Mouse (Mus musculus) kidney, embryonic 16.5 days (tissue): ENCODE results near the gene Nisch. TPM values are rescaled to one million over a fixed set of nuclear protein-coding genes. Genes with fewer than 3 reads are reported as not detected.

Source experiments
- ATAC-seq: fragments of 200-750 bp; cut with Nextera tagmentation; 2 replicates; pipeline ENCODE4 v1.8.0; 2017; ENCODE audit warnings: moderate TSS enrichment; ENCODE audit not compliant: low FRiP score, low TSS enrichment
- H3K27ac ChIP-seq: fragments of 300-500 bp; sonication (generic); 2 replicates; pipeline ENCODE4 v1.5.1; 2014; ENCODE audit warnings: low read length
- H3K27me3 ChIP-seq: fragments of 300-500 bp; sonication (generic); 2 replicates; pipeline ENCODE4 v1.6.1; 2014; ENCODE audit warnings: low read length, control low read depth, mixed read lengths; ENCODE audit not compliant: insufficient read depth
- H3K36me3 ChIP-seq: fragments of 300-500 bp; sonication (generic); 2 replicates; pipeline ENCODE4 v1.6.1; 2014; ENCODE audit warnings: low read length, control low read depth, mixed read lengths; ENCODE audit not compliant: insufficient read depth
- H3K4me1 ChIP-seq: fragments of 300-500 bp; sonication (generic); 2 replicates; pipeline ENCODE4 v1.6.1; 2014; ENCODE audit warnings: low read length, control low read depth, mixed read lengths; ENCODE audit not compliant: insufficient read depth
- H3K4me2 ChIP-seq: fragments of 300-500 bp; sonication (generic); replicated peaks from 2 replicates; pipeline ENCODE4 v1.6.1; 2014; ENCODE audit warnings: low read depth, low read length
- H3K4me3 ChIP-seq: fragments of 300-500 bp; sonication (generic); 2 replicates; pipeline ENCODE4 v1.5.1; 2014; ENCODE audit warnings: mild to moderate bottlenecking, low read length
- H3K9ac ChIP-seq: fragments of 300-500 bp; sonication (generic); replicated peaks from 2 replicates; pipeline ENCODE4 v1.6.1; 2014; ENCODE audit warnings: low read length
- H3K9me3 ChIP-seq: fragments of 300-500 bp; sonication (generic); 2 replicates; pipeline ENCODE4 v1.6.1; 2016; ENCODE audit warnings: low read length, control low read depth
- WGBS: fragments of 180-500 bp; shearing (Covaris S2); extraction: QIAGEN DNeasy Blood & Tissue Kit; methylation state at CpG from one replicate; pipeline ENCODE4 v1.1.7; 2014; 5-methylcytosine and 5-hydroxymethylcytosine counted together
- polyA plus RNA-seq: library from polyadenylated mRNA; unstranded; fragments of >200 nt; fragmentation: Nextera tagmentation; extraction: Ambion mirVana; gene quantifications from 2 replicates; pipeline ENCODE4 v1.2.1, GENCODE M21; 2015

Nisch gene
- polyA plus RNA-seq, 1 experiment from 2014 or later: 421 TPM

DNA sequence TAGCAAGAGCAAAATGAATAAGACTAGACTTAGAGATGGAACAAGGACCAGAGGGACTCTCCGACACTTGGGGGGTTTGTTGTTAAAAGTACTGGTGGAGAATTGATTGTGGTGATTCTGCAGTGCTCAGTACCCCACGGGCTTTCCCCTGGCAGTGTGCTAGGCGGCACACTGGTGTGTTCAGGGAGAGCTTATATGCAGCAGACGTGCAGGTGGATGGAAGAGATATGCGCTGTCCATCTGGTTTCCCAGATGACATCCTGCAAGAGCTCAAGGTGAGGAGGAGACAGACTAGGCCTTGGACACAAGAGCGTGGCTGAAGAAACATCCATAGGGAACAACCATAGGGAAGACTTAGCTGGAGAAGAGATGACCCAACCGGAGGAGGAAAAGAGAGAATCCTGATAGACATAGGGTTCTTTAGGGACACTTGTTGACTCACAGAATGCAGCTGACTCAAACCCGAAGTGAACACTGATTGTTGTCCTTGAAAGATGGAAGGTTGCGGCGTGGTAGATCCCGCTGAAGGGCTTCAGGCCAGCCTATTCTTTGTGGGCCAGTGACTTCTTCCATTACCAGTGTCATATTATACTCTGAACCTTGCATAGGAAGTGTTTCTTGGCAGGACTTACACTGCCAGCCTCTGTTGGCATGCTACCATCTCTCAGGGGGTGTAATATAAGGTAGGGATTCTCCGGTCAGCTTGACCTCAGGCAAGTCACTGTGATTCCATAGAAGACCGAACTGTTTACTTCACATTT, 9.5 kb downstream of the Nisch start:
- Histone ChIP-seq H3K4me2 (peak overlapping the region; percentile 87), H3K27me3 (no peaks in the 10 kb centered on the region), H3K4me1 (peaks cover 17% of the 10 kb centered on the region), H3K9me3 (no peaks in the 10 kb centered on the region), H3K4me3 (peak overlapping the region; percentile 65), H3K9ac (peak overlapping the region; percentile 82), H3K27ac (peak overlapping the region; percentile 56), H3K36me3 (peaks cover 21% of the 10 kb centered on the region)
- WGBS: 80% methylated on average over 13 of the region's 13 CpGs
- ATAC-seq: peak; percentile 16

DNA sequence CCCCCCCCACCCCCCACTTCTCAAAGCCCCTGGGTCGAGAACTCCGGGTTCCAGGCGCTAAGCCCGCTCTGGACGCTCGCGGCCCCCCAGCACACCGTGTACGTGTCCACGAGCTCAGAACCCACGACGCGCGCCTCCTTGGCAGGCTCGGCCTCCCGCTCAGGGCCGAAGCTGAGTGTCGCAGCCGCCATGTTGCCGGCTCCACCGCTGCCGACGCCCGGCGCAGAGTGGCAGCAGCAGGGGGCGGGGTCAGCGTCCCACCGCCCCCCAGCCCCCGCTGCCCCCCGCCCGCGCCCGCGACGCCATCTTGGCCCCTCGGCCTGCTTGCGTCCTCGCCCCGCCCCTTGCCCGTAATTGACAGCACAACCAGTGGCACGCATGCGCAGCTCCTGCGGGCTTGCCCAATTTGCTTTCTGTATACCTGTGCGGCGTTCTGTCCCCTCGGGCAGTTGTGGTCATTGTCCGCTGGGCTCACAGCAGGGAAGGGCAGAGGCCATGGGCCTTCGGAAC, 10.2 kb downstream of the Nisch start:
- Histone ChIP-seq H3K4me3 (peak overlapping the region; percentile 65), H3K36me3 (peaks cover 29% of the 10 kb centered on the region), H3K27me3 (no peaks in the 10 kb centered on the region), H3K4me2 (peak overlapping the region; percentile 94), H3K9me3 (no peaks in the 10 kb centered on the region), H3K4me1 (peaks cover 17% of the 10 kb centered on the region), H3K27ac (peak overlapping the region; percentile 91), H3K9ac (peak overlapping the region; percentile 82)
- 0% methylated on average over 36 of the region's 48 CpGs for WGBS
- peak; percentile 72 for ATAC-seq

DNA sequence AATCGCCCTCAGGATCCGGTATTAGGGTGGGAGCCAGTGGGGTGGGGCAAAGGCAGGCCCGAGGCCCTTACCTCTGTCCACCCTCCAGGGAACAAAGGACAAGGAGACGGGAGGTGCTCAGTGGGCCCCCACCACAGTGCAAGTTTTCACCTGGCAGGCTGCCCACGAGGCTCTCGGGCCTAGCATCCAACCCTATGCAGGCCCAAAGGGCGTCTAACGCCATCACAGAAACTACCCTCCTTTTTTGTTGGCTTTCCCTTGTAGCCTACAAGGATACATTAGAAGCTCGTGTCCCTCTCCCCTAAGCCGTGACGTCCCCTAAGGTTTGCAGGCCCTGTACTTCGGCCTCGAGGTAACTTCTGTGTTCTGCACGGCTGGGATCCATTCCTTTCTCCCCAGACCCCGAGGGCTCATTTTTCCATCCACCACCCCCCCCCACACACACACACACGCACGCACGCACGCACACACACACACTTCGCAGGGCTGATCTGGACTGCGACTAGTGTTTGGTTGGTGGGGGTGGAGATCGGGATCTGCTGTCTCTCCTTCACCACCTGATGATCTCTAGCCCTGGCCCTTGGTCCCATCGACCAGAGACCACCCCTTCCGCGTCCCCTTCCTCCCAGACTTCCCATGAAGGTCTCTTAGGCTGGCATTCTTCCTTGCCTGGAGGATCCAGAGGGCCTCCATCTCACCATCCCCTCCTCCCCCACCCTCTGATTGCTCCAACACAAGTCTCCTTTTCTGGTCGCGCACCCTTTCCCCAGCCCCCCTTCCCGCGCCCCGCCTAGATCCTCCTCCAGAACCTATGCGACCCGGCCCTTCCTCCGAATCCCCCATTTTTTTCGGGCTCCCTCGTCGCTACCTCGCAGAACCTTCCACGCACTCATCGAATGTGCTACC, 10.9 kb downstream of the Nisch start:
- Histone ChIP-seq H3K27me3 (no peaks in the 10 kb centered on the region), H3K4me1 (peaks cover 17% of the 10 kb centered on the region), H3K4me2 (peak overlapping the region; percentile 94), H3K36me3 (peaks cover 33% of the 10 kb centered on the region), H3K9ac (peak overlapping the region; percentile 82), H3K9me3 (no peaks in the 10 kb centered on the region), H3K27ac (peak overlapping the region; percentile 91), H3K4me3 (peak overlapping the region; percentile 65)
- ATAC-seq: peak; percentile 73
- under 1% methylated on average over 39 of the region's 39 CpGs for WGBS

DNA sequence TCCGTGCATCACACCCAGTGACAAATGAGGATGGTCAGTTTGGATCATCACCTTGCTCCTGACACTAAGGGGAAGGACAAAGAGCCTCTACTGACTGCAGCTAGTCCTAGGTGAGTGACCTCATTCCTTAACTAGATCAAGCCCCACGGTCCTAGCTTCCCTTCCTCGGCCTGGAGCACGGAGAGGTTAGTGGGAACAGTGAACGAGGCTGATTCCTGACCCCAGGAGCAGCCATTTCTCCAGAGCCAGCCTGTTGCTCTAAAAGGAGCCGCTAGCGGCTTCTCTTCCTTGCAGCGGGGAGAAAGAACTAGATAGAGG, 11.5 kb downstream of the Nisch start:
- H3K9me3 ChIP-seq: no peaks in the 10 kb centered on the region
- H3K27me3 ChIP-seq: no peaks in the 10 kb centered on the region
- peak; percentile 12; the same call in 1 of the 2 replicates for ATAC-seq
- peak overlapping the region; percentile 82 for H3K9ac ChIP-seq
- 8% methylated on average over 8 of the region's 8 CpGs for WGBS
- peaks cover 38% of the 10 kb centered on the region for H3K36me3 ChIP-seq
- H3K27ac ChIP-seq: peak overlapping the region; percentile 91
- H3K4me2 ChIP-seq: peak overlapping the region; percentile 94
- H3K4me1 ChIP-seq: peaks cover 17% of the 10 kb centered on the region
- peak overlapping the region; percentile 65 for H3K4me3 ChIP-seq

DNA sequence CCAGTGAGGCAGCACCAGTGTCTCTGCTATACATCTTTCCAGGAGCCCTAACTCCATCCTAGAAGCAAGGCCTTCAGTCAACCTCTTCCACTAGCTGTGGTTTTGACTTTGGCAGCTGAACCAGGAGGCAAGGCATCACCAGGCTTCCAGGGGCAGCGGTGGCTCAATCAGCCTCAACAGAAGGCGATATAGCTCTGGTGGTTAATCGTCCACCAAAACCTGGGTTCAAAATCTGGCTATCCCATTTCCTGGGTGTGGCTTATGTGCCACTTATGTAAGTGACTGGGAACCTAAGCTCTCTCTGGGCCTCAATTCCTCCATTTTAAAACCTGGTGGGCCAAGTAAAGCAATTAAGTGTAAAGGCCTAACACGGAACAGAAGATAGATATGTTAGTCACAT, 11.9 kb downstream of the Nisch start:
- Histone ChIP-seq H3K4me2 (peak overlapping the region; percentile 94), H3K36me3 (peaks cover 38% of the 10 kb centered on the region), H3K27ac (peak overlapping the region; percentile 91), H3K9me3 (no peaks in the 10 kb centered on the region), H3K9ac (peak overlapping the region; percentile 82), H3K4me1 (peaks cover 17% of the 10 kb centered on the region), H3K27me3 (no peaks in the 10 kb centered on the region), H3K4me3 (peak overlapping the region; percentile 65)
- no peak for ATAC-seq
- WGBS: 45% methylated on average over 4 of the region's 4 CpGs

DNA sequence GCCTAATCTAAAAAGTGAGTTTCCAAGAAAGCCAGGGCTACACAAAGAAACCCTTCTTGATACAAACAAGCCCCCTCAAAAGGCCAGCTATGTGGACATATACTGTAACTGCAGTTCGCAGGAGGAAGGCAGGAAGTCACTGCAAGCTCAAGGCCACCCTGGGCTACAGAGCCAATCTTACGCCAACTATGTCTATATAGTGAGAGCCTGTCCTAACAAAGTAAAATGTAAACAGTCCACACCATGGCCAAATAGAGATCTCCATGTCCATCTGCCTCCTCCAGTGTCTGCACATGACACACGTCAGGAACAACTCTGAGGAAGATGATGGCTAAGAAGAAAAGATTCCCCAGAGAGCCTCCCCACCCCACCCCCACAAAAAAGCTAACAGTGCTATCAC, 16.7 kb downstream of the Nisch start:
- no peak overlapping the region for H3K9ac ChIP-seq
- H3K4me2 ChIP-seq: no peak overlapping the region
- no peaks in the 10 kb centered on the region for H3K27me3 ChIP-seq
- no peaks in the 10 kb centered on the region for H3K9me3 ChIP-seq
- 72% methylated on average over 3 of the region's 3 CpGs for WGBS
- H3K27ac ChIP-seq: no peak overlapping the region
- no peak for ATAC-seq
- H3K4me1 ChIP-seq: peaks cover 18% of the 10 kb centered on the region
- peaks cover 52% of the 10 kb centered on the region for H3K36me3 ChIP-seq
- H3K4me3 ChIP-seq: no peak overlapping the region

DNA sequence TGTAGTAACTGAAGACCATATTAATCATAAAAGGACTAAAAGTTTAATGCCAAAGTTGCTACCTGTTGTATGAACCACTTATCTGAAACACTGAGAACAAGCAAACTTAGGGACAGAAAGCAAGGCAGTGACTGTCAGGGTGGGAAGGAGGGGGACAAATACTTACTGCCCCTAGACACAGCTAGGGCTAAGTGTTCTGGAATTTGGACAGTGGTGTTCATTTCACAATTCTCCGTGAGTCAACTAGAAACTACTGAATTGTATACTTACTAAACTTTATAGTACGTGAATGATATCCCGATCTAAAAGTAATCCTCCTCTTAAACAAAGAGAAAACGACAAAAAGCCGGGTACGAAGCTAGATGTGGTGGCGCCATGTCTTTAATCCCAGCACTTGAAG, 17.1 kb downstream of the Nisch start:
- peaks cover 52% of the 10 kb centered on the region for H3K36me3 ChIP-seq

DNA sequence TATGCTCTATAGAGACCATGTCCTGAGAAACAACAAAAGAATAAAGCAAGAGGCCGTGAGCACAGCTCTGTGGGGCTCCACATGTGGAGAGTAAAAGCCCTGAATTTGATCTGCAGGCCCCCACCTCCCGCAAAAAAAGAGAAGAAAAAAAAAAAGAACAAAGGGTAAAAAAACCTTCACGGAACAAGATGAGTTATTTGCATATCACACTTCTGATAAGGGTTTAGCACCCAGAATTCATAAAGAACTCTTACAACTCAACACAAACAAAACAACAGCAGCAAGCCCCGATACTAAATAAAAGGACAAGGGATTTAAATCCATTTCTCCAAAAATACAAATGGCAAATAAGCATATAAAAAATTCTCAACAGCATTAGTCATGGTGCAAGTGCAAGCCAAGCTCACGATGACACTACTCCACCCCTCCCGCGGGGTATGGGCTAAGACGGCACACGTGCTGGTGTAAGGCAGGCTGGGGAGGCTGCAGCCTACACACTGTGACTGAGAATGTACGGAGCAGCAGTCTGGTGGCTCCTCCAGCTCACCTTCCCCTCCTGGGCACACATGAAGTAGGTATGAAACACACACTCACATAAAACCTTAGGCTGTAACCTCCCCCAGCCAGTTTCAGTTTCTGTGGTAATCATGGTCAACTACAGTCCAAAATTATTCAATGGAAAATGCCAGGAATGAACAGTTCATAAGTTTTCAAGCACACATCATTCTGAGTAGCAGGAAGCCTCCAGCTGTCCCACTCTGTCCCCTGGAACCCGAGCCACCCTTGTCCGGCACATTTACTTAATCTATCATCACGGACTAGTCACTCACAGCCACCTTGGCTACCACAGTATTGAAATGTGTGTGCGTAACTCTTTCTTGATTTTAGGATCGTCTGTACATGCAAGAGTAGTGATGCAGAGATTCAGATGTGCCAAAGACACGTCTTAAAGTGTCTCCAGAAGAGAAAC, 18.9 kb downstream of the Nisch start:
- Histone ChIP-seq H3K4me3 (no peak overlapping the region), H3K9me3 (no peaks in the 10 kb centered on the region), H3K27ac (0 out of 2 replicates have a peak overlapping the region, but pooled peaks have one; percentile 13), H3K4me2 (no peak overlapping the region), H3K36me3 (peaks cover 43% of the 10 kb centered on the region), H3K9ac (no peak overlapping the region), H3K4me1 (peaks cover 9% of the 10 kb centered on the region; the same call in 1 of the 2 replicates), H3K27me3 (no peaks in the 10 kb centered on the region)
- WGBS: 68% methylated on average over 16 of the region's 16 CpGs
- no peak; the same call in 1 of the 2 replicates for ATAC-seq

More for the DNA sequence above, 17.1 kb downstream of the Nisch start:
- ATAC-seq: no peak
- WGBS: 93% methylated on average over 7 of the region's 7 CpGs
- H3K4me3 ChIP-seq: no peak overlapping the region
- H3K4me2 ChIP-seq: no peak overlapping the region
- no peak overlapping the region for H3K27ac ChIP-seq
- H3K9ac ChIP-seq: no peak overlapping the region
- no peaks in the 10 kb centered on the region for H3K9me3 ChIP-seq
- no peaks in the 10 kb centered on the region for H3K27me3 ChIP-seq
- H3K4me1 ChIP-seq: peaks cover 14% of the 10 kb centered on the region

DNA sequence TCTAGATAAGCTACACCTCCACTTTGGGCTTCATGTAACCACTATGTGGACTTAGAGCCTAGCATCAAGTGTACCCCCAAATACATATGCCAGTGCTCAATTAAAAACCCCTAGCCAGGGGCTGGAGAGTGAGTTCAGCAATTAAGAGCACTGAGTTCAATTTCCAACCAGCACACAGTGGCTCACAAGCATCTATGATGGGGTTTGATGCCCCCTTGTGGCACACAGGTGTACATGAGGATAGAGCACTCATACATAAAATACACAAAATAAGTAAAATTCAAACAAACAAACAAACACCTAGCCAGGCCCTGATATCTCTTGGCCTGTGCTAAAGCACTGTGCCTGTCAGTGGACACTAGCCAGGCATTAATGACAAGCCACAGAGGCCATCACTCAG, 20.8 kb downstream of the Nisch start:
- Histone ChIP-seq H3K9ac (no peak overlapping the region), H3K9me3 (no peaks in the 10 kb centered on the region), H3K4me3 (no peak overlapping the region), H3K4me2 (no peak overlapping the region), H3K4me1 (peaks cover 9% of the 10 kb centered on the region; the same call in 1 of the 2 replicates), H3K27ac (no peak overlapping the region), H3K36me3 (peaks cover 45% of the 10 kb centered on the region), H3K27me3 (no peaks in the 10 kb centered on the region)
- ATAC-seq: peak; percentile 55; the same call in 1 of the 2 replicates
